Mouse (Mus musculus) forebrain, embryonic 15.5 days (tissue): Measurements from ENCODE around the gene Spin1. TPM values are rescaled to one million over a fixed set of nuclear protein-coding genes. Genes with fewer than 3 reads are reported as not detected.
A peak's percentile ranks its signal among the peaks of the same experiment; 100 is the strongest.
"Not testable (repeated sequence)": the region's sequence is repeated elsewhere in the genome, so short reads cannot be mapped to it uniquely, and the experiment has no call there.

Experiments used
- ATAC-seq: fragments of 200-750 bp; cut with Nextera tagmentation; replicated peaks from 2 replicates; pipeline ENCODE4 v1.8.0; 2017; ENCODE audit warnings: mild to moderate bottlenecking, moderate TSS enrichment, moderate library complexity
- H3K27ac ChIP-seq: fragments of 300-500 bp; sonication (generic); replicated peaks from 2 replicates; pipeline ENCODE4 v1.5.1; 2015; ENCODE audit warnings: mild to moderate bottlenecking, inconsistent platforms
- H3K27me3 ChIP-seq: fragments of 300-500 bp; sonication (generic); 2 replicates; pipeline ENCODE4 v1.6.1; 2015; ENCODE audit warnings: inconsistent platforms
- H3K36me3 ChIP-seq: fragments of 300-500 bp; sonication (generic); 2 replicates; pipeline ENCODE4 v1.6.1; 2015; ENCODE audit warnings: mild to moderate bottlenecking, inconsistent platforms
- H3K4me1 ChIP-seq: fragments of 300-500 bp; sonication (generic); 2 replicates; pipeline ENCODE4 v1.6.1; 2015; ENCODE audit warnings: inconsistent platforms
- H3K4me2 ChIP-seq: fragments of 300-500 bp; sonication (generic); replicated peaks from 2 replicates; pipeline ENCODE4 v1.6.1; 2015; ENCODE audit warnings: mild to moderate bottlenecking, inconsistent platforms
- H3K4me3 ChIP-seq: fragments of 300-500 bp; sonication (generic); 2 replicates; pipeline ENCODE4 v1.5.1; 2015; ENCODE audit warnings: mild to moderate bottlenecking, inconsistent platforms
- H3K9ac ChIP-seq: fragments of 300-500 bp; sonication (generic); replicated peaks from 2 replicates; pipeline ENCODE4 v1.6.1; 2015; ENCODE audit warnings: mild to moderate bottlenecking, inconsistent platforms
- H3K9me3 ChIP-seq: fragments of 300-500 bp; sonication (generic); 2 replicates; pipeline ENCODE4 v1.6.1; 2016; ENCODE audit warnings: inconsistent platforms
- WGBS: fragments of 180-500 bp; shearing (Covaris S2); methylation state at CpG from one replicate; pipeline ENCODE4 v1.1.7; 2015; ENCODE audit warnings: mixed read lengths; 5-methylcytosine and 5-hydroxymethylcytosine counted together
- polyA plus RNA-seq: library from polyadenylated mRNA; unstranded; fragments of >200 nt; fragmentation: Nextera tagmentation; extraction: Ambion mirVana; gene quantifications from 2 replicates; pipeline ENCODE4 v1.2.1, GENCODE M21; 2015

Spin1 gene
- polyA plus RNA-seq: 168 and 177 TPM in 2 replicates

DNA sequence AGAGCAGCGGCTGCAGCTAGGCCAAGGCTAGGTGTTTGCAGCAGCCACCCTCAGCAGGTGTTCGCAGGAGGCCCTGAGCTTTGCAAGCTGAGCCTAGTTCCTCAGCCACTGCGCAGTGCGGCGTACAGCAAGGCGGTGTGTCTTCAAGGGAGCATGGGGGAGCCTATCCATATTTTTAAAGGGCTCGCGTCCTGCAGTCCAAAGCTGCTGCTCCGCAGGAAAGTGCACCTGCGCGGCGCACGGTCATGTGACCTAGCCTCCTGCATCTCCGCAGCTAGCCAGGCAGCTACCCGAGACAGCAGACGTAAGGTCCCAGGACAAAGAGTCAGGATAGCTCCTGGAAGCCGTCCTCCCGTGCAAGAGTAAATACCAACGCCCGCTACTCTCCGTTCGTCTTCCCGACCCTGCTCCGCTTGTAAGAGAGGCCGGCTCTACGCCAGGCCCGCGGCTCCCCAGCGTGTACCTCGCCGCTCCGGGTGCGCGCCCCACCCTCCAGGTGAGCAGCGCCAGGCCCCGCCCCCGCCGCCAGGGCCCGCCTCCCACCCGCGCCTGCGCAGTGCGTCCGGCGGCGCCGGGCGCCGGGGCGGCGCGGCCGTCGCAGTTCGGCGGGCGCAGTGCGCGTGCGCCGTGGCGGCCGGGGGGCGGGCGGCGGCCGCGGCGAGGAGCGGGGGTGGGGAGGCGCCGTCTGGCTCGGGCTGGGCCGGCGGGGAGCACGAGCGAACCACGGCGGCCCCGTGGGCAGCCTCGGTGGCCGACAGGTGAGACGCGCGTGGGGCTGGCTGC lies at the start of gene Spin1:
Gene Spin1 (plus strand): TSS at position 648 of the 783 bp plus-strand sequence.
- WGBS: under 1% methylated on average over 75 of the region's 85 CpGs
- peaks cover 28% of the 10 kb centered on the region for H3K4me1 ChIP-seq
- H3K9ac ChIP-seq: peak within 1 kb of the TSS; percentile 85
- H3K27me3 ChIP-seq: no peaks in the 10 kb centered on the region
- peak within 1 kb of the TSS; percentile 93 for H3K27ac ChIP-seq
- no peaks in the 10 kb centered on the region for H3K9me3 ChIP-seq
- peak within 1 kb of the TSS; percentile 60 for H3K4me3 ChIP-seq
- ATAC-seq: peak; percentile 79
- H3K4me2 ChIP-seq: peak within 1 kb of the TSS; percentile 79
- peaks cover 5% of the 10 kb centered on the region; the same call in 1 of the 2 replicates for H3K36me3 ChIP-seq

DNA sequence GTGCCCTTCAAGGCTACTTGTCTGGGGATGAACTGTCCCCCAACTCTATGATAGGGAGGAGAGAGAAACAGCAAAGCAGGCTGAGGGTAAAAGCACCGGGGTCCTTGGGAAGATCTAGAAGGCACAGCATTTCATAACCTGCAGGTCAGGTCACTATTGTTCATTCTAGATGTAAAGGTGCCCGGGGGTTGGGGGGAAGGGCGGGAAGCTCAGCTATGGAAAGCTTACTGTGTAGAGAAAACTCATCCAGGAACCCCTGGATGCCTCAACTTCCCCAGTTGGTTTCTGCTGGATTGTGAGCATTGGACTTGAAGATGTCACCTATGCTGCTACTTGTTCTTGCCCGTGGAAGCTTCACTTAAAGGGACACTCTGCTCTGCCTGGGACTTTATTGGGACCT lies 49.7 kb upstream of the Spin1 start:
- no peaks in the 10 kb centered on the region for H3K9me3 ChIP-seq
- no peak overlapping the region for H3K4me3 ChIP-seq
- H3K9ac ChIP-seq: no peak overlapping the region
- H3K36me3 ChIP-seq: no peaks in the 10 kb centered on the region
- no peak overlapping the region for H3K27ac ChIP-seq
- WGBS: 89% methylated on average over 4 of the region's 4 CpGs
- no peaks in the 10 kb centered on the region for H3K27me3 ChIP-seq
- H3K4me2 ChIP-seq: no peak overlapping the region
- no peak for ATAC-seq
- H3K4me1 ChIP-seq: no peaks in the 10 kb centered on the region

DNA sequence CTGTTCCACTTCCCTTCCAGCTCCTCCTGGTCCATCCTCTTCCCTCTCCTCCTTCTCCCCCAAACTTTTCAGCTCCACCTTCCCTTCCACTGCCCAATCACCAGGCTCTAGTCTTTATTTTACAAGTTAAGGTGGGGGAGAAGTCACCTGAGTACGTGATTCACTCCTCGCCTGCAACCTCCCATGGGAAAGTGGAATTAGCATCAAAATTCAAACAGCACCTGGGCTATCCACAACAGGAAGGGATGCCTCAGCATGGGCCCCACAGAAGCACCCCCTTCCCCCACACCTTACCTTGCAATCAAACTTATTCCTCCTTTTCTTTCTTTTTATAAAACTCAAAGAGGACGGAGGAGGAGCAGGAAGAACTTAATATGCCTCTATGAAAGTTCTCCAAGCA lies 48.3 kb upstream of the Spin1 start:
- 64% methylated on average over 3 of the region's 3 CpGs for WGBS
- no peak overlapping the region for H3K27ac ChIP-seq

DNA sequence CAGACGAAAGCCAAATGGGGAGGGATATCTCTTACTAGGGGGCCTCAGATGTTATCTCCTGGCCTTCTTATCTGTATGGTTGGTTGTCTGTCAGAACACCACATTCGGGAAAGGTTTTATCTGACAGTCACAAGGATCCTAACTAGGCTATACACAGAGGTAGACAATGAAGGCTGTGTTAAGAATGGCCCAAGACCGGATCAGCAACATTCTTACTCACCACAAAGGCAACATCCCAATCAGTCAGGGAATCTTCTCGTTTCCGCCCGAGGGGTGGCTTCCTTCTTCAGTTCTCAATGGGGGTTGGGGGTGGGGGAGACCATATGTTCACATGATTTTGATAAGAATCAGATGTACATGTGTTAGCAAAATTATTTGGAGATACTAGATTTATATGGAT lies 37.7 kb upstream of the Spin1 start:
- Histone ChIP-seq H3K9ac (no peak overlapping the region), H3K4me2 (no peak overlapping the region), H3K36me3 (no peaks in the 10 kb centered on the region), H3K27ac (no peak overlapping the region), H3K9me3 (no peaks in the 10 kb centered on the region), H3K27me3 (no peaks in the 10 kb centered on the region), H3K4me3 (no peak overlapping the region), H3K4me1 (no peaks in the 10 kb centered on the region)
- ATAC-seq: no peak
- WGBS: 87% methylated on average over 6 of the region's 6 CpGs

More for the DNA sequence above, 48.3 kb upstream of the Spin1 start:
- ATAC-seq: no peak
- no peaks in the 10 kb centered on the region for H3K9me3 ChIP-seq
- H3K4me2 ChIP-seq: no peak overlapping the region
- H3K27me3 ChIP-seq: no peaks in the 10 kb centered on the region
- no peaks in the 10 kb centered on the region for H3K36me3 ChIP-seq
- H3K9ac ChIP-seq: no peak overlapping the region
- H3K4me3 ChIP-seq: no peak overlapping the region
- H3K4me1 ChIP-seq: no peaks in the 10 kb centered on the region

DNA sequence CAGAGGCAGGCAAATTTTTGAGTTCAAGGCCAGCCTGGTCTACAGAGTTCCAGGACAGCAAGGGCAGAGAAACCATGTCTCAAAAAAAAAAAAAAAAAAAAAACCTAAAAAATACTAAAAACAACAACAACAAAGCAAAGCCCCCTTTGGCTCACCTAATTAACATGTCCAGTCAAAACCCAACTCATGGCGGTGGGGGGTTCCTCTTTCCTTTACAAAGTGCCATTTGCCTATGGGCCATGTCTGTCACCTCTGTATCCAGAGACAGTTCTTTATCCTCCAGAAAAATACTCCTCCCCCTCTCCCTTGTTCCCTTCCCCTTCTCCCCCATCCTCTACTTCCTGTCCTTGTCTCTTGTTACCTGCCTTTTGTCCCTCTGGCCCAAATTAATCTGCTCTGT lies 37.0 kb upstream of the Spin1 start:
- no peak overlapping the region for H3K4me2 ChIP-seq
- H3K9ac ChIP-seq: no peak overlapping the region
- no peak for ATAC-seq
- no peaks in the 10 kb centered on the region for H3K27me3 ChIP-seq
- no peak overlapping the region for H3K27ac ChIP-seq
- no peaks in the 10 kb centered on the region for H3K9me3 ChIP-seq
- WGBS: 88% methylated on average over 1 of the region's 1 CpGs
- H3K36me3 ChIP-seq: no peaks in the 10 kb centered on the region
- no peak overlapping the region for H3K4me3 ChIP-seq
- H3K4me1 ChIP-seq: no peaks in the 10 kb centered on the region

DNA sequence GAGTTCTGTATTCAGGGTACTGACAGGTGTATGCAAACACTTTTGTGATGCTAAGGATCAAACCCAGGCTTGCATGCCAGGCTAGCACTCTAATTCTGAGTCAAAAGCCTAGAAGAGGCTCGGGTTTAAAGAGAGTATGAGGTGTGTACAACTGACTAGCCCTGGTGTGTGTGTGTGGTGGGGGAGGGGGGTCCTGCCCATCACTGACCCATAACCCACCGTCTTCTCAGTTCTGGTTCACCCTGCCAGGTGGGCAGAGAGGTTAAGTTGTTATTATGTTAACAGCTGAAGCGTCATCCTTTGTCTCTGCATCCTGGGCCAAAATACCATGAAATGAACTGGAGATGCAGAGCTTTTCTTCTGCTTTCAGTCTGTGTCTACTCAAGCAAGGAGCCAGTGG lies 36.3 kb upstream of the Spin1 start:
- Histone ChIP-seq H3K4me1 (no peaks in the 10 kb centered on the region), H3K36me3 (no peaks in the 10 kb centered on the region), H3K27me3 (no peaks in the 10 kb centered on the region), H3K9ac (no peak overlapping the region), H3K4me2 (no peak overlapping the region), H3K4me3 (no peak overlapping the region), H3K9me3 (no peaks in the 10 kb centered on the region), H3K27ac (no peak overlapping the region)
- ATAC-seq: no peak
- WGBS: 62% methylated on average over 3 of the region's 3 CpGs

DNA sequence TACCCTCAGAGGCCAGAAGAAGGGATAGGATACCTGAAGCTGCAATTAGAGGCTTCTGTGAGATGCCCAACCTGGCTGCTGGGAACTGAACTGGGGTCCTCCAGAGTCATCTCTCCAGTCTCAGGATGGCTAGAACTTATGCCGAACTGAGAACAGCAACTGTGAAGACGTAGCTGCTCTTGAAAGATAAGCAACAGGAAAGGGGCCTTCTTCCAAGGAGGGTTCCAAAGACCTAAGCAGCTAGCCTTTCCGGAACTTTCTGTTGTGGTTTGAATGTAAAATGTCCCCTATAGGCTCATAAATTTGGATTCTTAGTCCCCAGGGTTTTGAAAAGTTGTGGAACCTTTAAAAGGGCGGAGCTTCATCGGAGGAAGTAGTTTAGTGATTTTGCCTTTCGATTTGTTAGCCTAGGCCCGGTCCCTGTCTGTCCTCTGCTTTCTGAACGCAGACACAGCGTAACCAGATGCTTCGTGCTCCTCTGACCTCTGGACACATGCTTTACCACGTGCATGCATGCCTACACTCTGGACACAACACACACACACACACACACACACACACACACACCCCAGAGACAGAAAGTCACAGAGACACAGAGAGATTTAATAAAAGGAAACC lies 29.5 kb upstream of the Spin1 start:
- H3K9me3 ChIP-seq: no peaks in the 10 kb centered on the region
- 87% methylated on average over 11 of the region's 11 CpGs for WGBS
- H3K9ac ChIP-seq: no peak overlapping the region
- H3K4me1 ChIP-seq: no peaks in the 10 kb centered on the region
- no peak overlapping the region for H3K4me3 ChIP-seq
- H3K27me3 ChIP-seq: no peaks in the 10 kb centered on the region
- H3K36me3 ChIP-seq: no peaks in the 10 kb centered on the region
- no peak for ATAC-seq
- H3K27ac ChIP-seq: no peak overlapping the region
- no peak overlapping the region for H3K4me2 ChIP-seq

DNA sequence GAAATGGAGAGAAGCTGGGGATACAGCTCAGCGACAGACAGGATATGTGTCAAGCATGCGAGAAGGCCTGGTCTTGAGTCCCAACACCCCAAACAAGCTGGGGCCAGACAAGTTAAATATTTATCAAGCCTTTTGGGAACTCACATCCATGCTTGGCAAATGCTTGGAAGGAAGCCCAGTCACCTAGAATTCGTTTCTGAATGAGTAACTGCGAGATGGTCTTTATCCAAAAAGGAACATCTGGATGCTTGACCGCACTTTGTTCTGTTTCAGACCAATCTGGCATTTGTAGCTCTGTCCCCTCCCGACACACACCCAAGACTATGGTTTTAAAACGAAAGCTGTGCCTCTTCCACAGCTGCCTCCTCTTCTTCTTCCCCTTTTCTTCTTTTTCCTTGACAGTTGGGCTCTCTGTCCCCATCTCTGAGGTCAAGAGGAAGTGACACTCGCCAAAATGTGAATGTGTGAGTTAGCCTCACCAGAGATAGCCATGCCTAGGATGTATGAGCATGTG lies 28.9 kb upstream of the Spin1 start:
- H3K27me3 ChIP-seq: no peaks in the 10 kb centered on the region
- H3K9me3 ChIP-seq: no peaks in the 10 kb centered on the region
- no peak overlapping the region for H3K9ac ChIP-seq
- 75% methylated on average over 8 of the region's 8 CpGs for WGBS
- H3K27ac ChIP-seq: no peak overlapping the region
- no peak overlapping the region for H3K4me3 ChIP-seq
- H3K4me2 ChIP-seq: no peak overlapping the region
- no peaks in the 10 kb centered on the region for H3K4me1 ChIP-seq
- no peak for ATAC-seq
- H3K36me3 ChIP-seq: no peaks in the 10 kb centered on the region

DNA sequence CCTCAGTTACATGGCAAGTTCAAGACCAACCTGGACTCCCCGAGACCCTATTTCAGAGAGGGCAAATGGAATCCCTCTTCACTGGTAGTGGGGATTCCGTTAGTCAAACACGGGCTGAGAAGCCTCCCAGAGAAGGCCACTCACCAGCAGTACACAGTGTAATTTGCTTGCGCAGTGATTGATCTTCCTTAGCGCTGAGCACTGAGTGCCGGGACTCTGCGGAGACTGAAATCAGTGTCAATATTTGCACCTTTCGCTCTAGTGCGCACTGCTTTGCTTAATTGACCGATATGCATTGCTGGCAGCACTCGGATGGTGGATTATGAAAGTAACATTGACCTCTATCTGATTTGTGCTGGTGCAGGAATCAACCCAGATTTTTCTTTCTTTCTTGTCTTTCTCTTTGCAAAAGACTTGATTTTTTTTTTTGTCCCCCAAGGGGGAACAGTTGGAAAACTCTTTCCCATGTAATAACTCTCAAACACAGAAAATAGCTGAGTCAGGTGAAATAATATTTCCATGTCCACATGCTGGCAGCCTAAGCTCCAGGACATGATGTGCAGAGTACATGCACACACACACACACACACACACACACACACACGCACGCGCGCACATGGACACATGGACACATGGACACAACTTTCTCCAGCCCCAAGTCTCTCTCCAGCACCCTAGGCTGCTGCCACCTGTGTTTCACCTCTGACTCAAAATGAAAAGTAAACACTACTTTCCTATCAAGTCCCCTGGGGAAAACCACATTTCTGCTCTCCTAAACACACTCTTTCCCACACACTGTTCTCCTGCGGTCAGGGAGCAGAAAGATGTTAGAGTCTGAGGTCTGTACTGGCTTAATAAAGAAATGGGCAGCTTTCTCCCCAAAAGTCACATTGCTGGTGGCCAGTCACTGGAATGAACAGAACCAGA lies 27.5 kb upstream of the Spin1 start:
- Histone ChIP-seq H3K4me1 (no peaks in the 10 kb centered on the region), H3K4me3 (no peak overlapping the region), H3K27ac (no peak overlapping the region), H3K9ac (no peak overlapping the region), H3K36me3 (no peaks in the 10 kb centered on the region), H3K9me3 (no peaks in the 10 kb centered on the region), H3K27me3 (no peaks in the 10 kb centered on the region), H3K4me2 (no peak overlapping the region)
- 90% methylated on average over 16 of the region's 16 CpGs for WGBS
- ATAC-seq: no peak

DNA sequence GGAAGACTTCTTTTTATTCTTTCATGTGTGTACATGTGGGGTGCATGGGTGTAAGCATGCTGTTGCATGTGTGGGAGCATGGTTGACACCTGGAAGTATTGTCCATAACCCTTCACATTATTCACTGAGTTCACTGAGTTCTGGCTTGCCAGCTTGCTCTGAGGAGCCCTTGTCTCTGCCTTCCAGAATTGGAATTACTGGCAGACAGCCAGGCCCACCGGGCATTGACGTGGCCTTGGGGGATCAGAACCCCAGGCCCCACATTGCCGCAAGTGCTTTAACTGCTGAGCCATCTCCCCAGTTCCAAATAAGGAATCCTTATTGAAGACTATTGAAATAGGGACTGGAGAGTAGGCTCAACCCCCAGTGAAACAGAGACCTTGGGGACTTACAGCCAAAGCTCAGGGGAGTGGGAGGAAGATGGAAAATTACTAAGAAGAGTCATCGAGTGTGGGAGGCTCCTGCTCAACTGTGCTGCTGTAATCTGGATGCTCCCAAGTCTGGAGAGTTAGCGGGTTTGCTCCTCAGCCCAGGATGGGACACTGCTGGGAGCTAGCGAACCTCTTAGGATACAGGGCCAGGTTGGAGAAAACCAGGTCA lies 26.5 kb upstream of the Spin1 start:
- Histone ChIP-seq H3K36me3 (no peaks in the 10 kb centered on the region), H3K4me3 (no peak overlapping the region), H3K4me1 (no peaks in the 10 kb centered on the region), H3K9ac (no peak overlapping the region), H3K27me3 (no peaks in the 10 kb centered on the region), H3K27ac (no peak overlapping the region), H3K9me3 (no peaks in the 10 kb centered on the region), H3K4me2 (no peak overlapping the region)
- ATAC-seq: no peak
- 62% methylated on average over 6 of the region's 6 CpGs for WGBS

DNA sequence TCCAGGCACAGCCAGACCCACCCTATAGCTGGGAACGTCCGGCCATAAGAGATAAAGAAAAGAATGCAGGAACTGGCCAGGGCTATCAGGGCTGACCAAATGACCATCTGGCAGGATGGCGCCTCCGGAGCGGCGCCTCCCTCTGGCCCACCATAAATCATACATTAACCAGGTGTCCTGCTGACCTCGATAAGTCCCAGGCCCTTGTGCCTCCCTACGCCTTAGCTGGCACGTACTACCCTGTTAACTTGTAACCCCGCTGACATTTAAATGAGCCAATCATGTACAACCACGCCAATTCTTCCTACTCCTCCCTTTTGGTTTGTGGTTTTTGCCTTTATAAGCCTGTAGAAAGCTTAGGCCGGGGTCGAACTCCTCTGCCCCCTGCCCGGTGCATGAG lies 24.5 kb upstream of the Spin1 start:
- not testable (repeated sequence) for H3K9me3 ChIP-seq, H3K27me3 ChIP-seq, H3K4me2 ChIP-seq, H3K4me1 ChIP-seq, H3K27ac ChIP-seq, H3K36me3 ChIP-seq, ATAC-seq, H3K4me3 ChIP-seq, H3K9ac ChIP-seq
- WGBS: 95% methylated on average over 14 of the region's 14 CpGs
